Mouse (Mus musculus) lung, embryonic 14.5 days (tissue): ENCODE measurements around the gene Mdm1. TPM values are rescaled to one million over a fixed set of nuclear protein-coding genes. Genes with fewer than 3 reads are reported as not detected.

Source experiments
- ATAC-seq: fragments of 200-750 bp; cut with Nextera tagmentation; 2 replicates; pipeline ENCODE4 v1.8.0; 2017; ENCODE audit warnings: mild to moderate bottlenecking, moderate TSS enrichment, moderate library complexity; ENCODE audit not compliant: insufficient read depth
- DNase-seq: peaks from one replicate; pipeline ENCODE4 v3.0.0-alpha.2; 2015
- H3K27ac ChIP-seq: fragments of 300-500 bp; sonication (generic); 2 replicates; pipeline ENCODE4 v1.5.1; 2014; ENCODE audit warnings: low read depth, mild to moderate bottlenecking, moderate library complexity
- H3K27me3 ChIP-seq: fragments of 300-500 bp; sonication (generic); 2 replicates; pipeline ENCODE4 v1.6.1; 2014; ENCODE audit warnings: low read length, control low read depth; ENCODE audit not compliant: insufficient read depth
- H3K36me3 ChIP-seq: fragments of 300-500 bp; sonication (generic); 2 replicates; pipeline ENCODE4 v1.6.1; 2014; ENCODE audit warnings: control low read depth; ENCODE audit not compliant: insufficient read depth
- H3K4me1 ChIP-seq: fragments of 300-500 bp; sonication (generic); 2 replicates; pipeline ENCODE4 v1.6.1; 2014; ENCODE audit warnings: antibody characterized with exemption, control low read depth; ENCODE audit not compliant: insufficient read depth
- H3K4me2 ChIP-seq: fragments of 300-500 bp; sonication (generic); 2 replicates; pipeline ENCODE4 v1.6.1; 2014; ENCODE audit warnings: mild to moderate bottlenecking
- H3K4me3 ChIP-seq: fragments of 300-500 bp; sonication (generic); 2 replicates; pipeline ENCODE4 v1.5.1; 2014; ENCODE audit warnings: low read depth, low read length
- H3K9ac ChIP-seq: fragments of 300-500 bp; sonication (generic); 2 replicates; pipeline ENCODE4 v1.6.1; 2014
- H3K9me3 ChIP-seq: fragments of 300-500 bp; sonication (generic); 2 replicates; pipeline ENCODE4 v1.6.1; 2016; ENCODE audit warnings: low read depth, low read length, control low read depth
- CTCF ChIP-seq: IDR thresholded peaks from 2 replicates; pipeline ENCODE4 v1.5.1; 2016; ENCODE audit warnings: antibody characterized with exemption, low read depth
- WGBS: fragments of 180-500 bp; shearing (Covaris S2); extraction: QIAGEN DNeasy Blood & Tissue Kit; methylation state at CpG from one replicate; pipeline ENCODE4 v1.1.7; 2014; 5-methylcytosine and 5-hydroxymethylcytosine counted together
- polyA plus RNA-seq: library from polyadenylated mRNA; unstranded; fragments of >200 nt; fragmentation: Nextera tagmentation; extraction: Ambion mirVana; gene quantifications from 2 replicates; pipeline ENCODE4 v1.2.1, GENCODE M21; 2014

Mdm1 gene
- polyA plus RNA-seq, 1 experiment from 2014 or later: 38.0 TPM

DNA sequence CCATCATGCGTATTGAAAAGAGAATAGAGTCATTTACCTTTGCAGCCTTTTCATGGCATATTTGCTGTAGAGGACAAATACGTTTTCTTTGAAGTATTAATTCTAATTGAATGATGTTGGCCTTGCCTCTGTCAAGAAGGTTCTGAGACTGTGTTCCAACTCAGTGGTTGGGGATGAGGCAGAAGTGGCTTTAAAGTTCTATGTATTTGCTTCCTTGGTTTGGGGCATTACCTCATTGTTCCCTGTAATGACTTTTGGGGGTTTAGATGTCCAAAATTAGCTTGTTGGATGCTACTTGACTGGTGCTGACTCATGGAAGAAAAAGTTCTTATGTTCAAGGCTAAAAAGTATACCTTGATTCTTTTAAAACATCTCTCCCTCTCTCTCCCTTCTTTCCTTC, 40.6 kb upstream of the Mdm1 start:
- no peaks in the 10 kb centered on the region for H3K36me3 ChIP-seq
- H3K4me3 ChIP-seq: no peak overlapping the region
- H3K27ac ChIP-seq: no peak overlapping the region
- ATAC-seq (no peak), DNase-seq (no peak)
- H3K9ac ChIP-seq: no peak overlapping the region
- no peak overlapping the region for H3K4me2 ChIP-seq
- 79% methylated on average over 2 of the region's 2 CpGs for WGBS
- no peak for TF ChIP-seq CTCF
- no peaks in the 10 kb centered on the region for H3K27me3 ChIP-seq
- H3K9me3 ChIP-seq: no peaks in the 10 kb centered on the region
- H3K4me1 ChIP-seq: no peaks in the 10 kb centered on the region

DNA sequence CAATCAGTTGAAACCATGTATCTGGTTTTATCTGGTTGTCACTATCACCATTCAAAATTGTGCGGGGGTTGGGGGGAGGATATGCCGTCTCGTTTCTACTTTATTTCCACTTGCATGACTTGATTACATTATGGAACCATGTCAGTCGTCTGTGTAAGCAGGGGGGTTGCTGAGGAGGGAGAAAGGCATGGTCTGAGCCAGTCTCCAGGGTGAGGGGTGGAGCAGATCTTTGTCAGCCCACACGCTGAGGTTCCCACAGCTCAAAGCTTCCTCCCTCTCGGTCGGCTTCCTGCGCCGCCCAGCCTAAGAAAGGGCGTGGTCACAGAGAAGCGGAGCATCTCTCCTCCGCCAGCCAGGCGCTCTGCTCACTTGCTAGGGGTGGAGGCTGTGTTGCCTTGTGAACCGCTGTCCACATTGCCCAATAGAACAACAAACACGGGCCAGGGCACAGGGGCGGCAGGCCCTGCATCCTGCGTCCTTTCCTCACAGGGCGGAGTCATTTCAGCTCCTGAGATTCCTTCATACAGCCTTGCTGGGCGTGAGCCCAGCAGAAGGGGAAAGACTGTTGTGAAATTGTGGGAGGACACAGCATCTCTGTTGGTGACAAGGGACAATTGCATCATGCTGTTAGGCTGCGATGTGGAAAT, 38.5 kb upstream of the Mdm1 start:
- Histone ChIP-seq H3K4me2 (peak overlapping the region; percentile 65), H3K9me3 (no peaks in the 10 kb centered on the region), H3K36me3 (no peaks in the 10 kb centered on the region), H3K9ac (peak overlapping the region; percentile 24; the same call in 1 of the 2 replicates), H3K4me3 (peak overlapping the region; percentile 40), H3K27me3 (no peaks in the 10 kb centered on the region), H3K27ac (peak overlapping the region; percentile 14; the same call in 1 of the 2 replicates), H3K4me1 (no peaks in the 10 kb centered on the region)
- peak; percentile 91 for DNase-seq
- ATAC-seq: peak; percentile 97
- WGBS: 1% methylated on average over 20 of the region's 20 CpGs
- TF ChIP-seq CTCF: peak; percentile 33

DNA sequence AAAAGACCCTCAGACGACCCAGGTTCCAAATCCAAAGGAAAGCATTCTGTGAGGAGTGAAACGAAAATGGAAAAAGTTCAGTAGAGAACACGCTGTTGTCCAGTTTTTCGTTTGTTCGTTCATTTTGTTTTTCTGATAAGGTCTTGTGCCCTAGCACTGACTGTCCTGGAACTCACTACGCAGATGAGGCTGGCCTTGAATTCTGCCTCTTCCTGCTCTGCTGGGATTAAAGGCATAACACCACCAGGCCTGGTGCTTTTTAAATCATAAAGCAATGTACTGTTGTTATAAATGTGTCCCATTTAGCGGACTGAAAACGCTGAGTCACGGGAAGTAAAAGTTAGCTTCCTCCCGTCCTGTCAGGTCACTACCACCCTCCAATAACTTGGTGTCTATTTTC, 37.7 kb upstream of the Mdm1 start:
- Histone ChIP-seq H3K27me3 (no peaks in the 10 kb centered on the region), H3K27ac (no peak overlapping the region; the same call in 1 of the 2 replicates), H3K9ac (no peak overlapping the region), H3K4me1 (no peaks in the 10 kb centered on the region), H3K36me3 (no peaks in the 10 kb centered on the region), H3K9me3 (no peaks in the 10 kb centered on the region), H3K4me3 (0 out of 2 replicates have a peak overlapping the region, but pooled peaks have one; percentile 40), H3K4me2 (no peak overlapping the region; the same call in 1 of the 2 replicates)
- TF ChIP-seq CTCF: no peak
- DNase-seq (no peak), ATAC-seq (no peak)
- 68% methylated on average over 10 of the region's 10 CpGs for whole genome bisulfite sequencing

DNA sequence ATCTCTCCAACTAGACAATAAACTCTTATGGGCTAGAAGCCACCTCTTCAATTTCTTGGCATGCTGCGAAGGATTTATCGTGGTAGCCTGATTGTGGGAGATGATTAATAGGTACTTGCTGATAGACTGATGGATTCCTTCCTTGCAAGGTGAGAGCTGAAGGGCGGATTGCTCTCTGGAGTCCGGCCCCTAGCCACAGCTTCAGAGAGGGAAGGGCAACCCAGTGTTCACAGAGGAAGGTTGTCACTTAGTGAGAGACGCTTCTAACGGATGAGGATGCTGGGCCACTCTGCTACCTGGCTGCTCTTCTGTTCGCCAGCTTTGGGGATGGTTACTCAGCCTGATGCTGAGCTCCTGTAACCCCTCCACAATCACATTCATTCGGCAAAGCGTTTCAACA, 34.6 kb upstream of the Mdm1 start:
- 39% methylated on average over 9 of the region's 9 CpGs for WGBS
- no peak for DNase-seq
- Histone ChIP-seq H3K9ac (no peak overlapping the region), H3K4me2 (no peak overlapping the region), H3K4me1 (no peaks in the 10 kb centered on the region), H3K27me3 (no peaks in the 10 kb centered on the region), H3K9me3 (no peaks in the 10 kb centered on the region), H3K36me3 (no peaks in the 10 kb centered on the region), H3K27ac (no peak overlapping the region), H3K4me3 (no peak overlapping the region)
- no peak for ATAC-seq
- no peak for TF ChIP-seq CTCF

DNA sequence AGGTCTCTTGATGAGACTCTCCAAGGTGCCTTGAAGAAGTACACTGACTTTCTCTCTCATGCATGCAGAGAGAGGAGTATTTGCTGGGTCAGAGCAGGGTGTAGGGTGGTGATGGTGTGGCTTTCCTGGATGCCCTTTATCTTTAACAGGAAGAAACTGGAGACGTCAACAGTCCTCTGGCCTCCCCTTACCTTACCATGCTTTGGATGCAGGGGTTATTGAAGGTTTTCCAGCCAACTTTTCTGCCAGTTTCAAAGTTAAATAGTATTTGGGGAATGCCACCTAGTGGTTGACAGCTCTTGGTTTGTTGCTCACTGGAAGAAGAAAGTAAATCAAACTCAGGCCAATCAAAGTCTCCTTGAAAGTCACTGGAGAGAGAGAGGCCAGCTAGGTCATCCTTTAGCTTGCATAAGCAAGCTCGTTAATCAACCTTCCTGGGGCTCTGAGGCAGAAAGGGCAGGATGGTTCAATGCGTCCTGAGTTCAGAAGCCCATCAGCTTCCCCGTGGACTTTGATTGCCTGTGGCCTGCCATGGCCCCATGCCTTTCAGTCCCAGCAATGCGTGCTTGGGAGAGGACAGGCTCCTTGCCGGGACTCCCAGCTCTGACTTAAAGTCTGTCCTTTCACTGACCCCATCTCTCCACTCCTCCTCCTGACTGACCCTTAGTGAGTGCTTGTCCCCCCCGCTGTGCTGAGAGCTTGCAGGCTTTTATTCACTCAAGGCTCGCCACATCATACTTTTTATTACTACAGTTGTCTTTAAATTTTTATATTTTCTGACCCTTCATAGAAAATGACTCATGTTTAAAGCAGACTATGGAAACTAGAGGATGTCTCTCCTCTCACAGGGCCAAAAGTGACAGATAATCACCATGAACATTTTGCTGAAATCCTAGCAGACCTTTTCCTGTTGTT, 31.3 kb upstream of the Mdm1 start:
- DNase-seq: peak; percentile 80
- peak; percentile 55 for ATAC-seq
- H3K36me3 ChIP-seq: no peaks in the 10 kb centered on the region
- no peaks in the 10 kb centered on the region for H3K27me3 ChIP-seq
- H3K4me1 ChIP-seq: 0 out of 2 replicates have a peak, but pooled peaks cover 3% of the 10 kb centered on the region
- WGBS: 12% methylated on average over 8 of the region's 8 CpGs
- H3K9me3 ChIP-seq: no peaks in the 10 kb centered on the region
- H3K4me3 ChIP-seq: no peak overlapping the region
- TF ChIP-seq CTCF: peak; percentile 59
- no peak overlapping the region for H3K4me2 ChIP-seq
- no peak overlapping the region for H3K9ac ChIP-seq
- H3K27ac ChIP-seq: peak overlapping the region; percentile 16; the same call in 1 of the 2 replicates

DNA sequence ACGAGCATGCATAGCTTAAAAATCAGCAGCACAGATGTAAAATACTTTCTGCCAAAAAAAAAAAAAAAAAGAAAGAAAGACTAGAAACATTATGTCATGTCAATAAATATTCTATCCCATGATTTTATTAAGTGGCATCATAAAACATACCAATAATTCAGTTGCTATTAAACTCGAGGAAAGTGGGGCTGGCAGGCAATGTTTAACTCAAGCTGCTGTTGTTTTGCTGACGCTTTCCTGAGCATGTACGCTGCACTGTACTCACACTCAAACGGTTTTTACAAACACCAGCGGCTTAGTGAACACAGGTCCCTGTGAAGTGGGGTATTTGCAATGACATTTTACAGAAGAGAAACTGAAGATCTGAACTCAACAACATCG, 30.7 kb upstream of the Mdm1 start:
- Histone ChIP-seq H3K4me1 (0 out of 2 replicates have a peak, but pooled peaks cover 3% of the 10 kb centered on the region), H3K9ac (no peak overlapping the region), H3K4me3 (no peak overlapping the region), H3K27ac (no peak overlapping the region), H3K9me3 (no peaks in the 10 kb centered on the region), H3K4me2 (no peak overlapping the region), H3K36me3 (no peaks in the 10 kb centered on the region), H3K27me3 (no peaks in the 10 kb centered on the region)
- no peak for TF ChIP-seq CTCF
- ATAC-seq: no peak
- DNase-seq: no peak
- WGBS: 47% methylated on average over 7 of the region's 7 CpGs

DNA sequence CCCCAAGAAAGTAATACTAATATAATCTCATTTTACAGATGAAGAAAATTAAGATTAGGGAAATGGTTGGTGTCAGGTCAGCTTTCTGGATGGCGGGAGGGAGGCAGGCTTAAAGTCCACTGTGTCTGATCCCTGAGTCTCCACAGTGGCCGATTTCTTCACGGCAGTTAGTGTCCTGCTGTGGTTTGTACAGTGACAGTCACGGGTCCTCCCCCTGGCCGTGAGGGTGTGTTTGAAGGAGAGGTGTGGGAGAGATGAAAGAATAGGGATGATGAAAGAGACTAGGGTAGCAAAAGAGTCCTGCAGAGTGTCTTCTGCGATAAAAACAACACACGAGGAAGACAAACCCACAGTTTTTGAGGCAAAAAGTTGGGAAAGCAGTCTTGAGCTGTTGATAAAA, 30.0 kb upstream of the Mdm1 start:
- Histone ChIP-seq H3K4me2 (no peak overlapping the region), H3K27me3 (no peaks in the 10 kb centered on the region), H3K9me3 (no peaks in the 10 kb centered on the region), H3K27ac (no peak overlapping the region), H3K4me1 (0 out of 2 replicates have a peak, but pooled peaks cover 3% of the 10 kb centered on the region), H3K4me3 (no peak overlapping the region), H3K9ac (no peak overlapping the region), H3K36me3 (no peaks in the 10 kb centered on the region)
- 16% methylated on average over 7 of the region's 7 CpGs for WGBS
- no peak for ATAC-seq
- DNase-seq: no peak
- TF ChIP-seq CTCF: no peak
